Mouse (Mus musculus): Measurements from ENCODE around the gene Cic. TPM values are rescaled to one million over a fixed set of nuclear protein-coding genes. Genes with fewer than 3 reads are reported as not detected.
A peak's percentile ranks its signal among the peaks of the same experiment; 100 is the strongest.

Gene Cic
- polyA plus RNA-seq (2016; fragmentation: Nextera tagmentation; extraction: Ambion mirVana): 21.4 and 25.2 TPM in 2 replicates

GRCm38 (mm10) chr7:25267301-25267750 lies at the start of gene Cic:
Gene Cic, plus strand, starts transcription at chr7:25267704.
- DNase-seq (ENCODE audit: low spot score): peak; percentile 97
- under 1% methylated on average over 29 of the region's 29 CpGs for WGBS
- peaks cover 19% of the 10 kb centered on the region for H3K36me3 ChIP-seq
- H3K27ac ChIP-seq: peak within 1 kb of the TSS; percentile 98
- H3K27me3 ChIP-seq (ENCODE audit: low read depth, poor library complexity, severe bottlenecking): no peaks in the 10 kb centered on the region
- H3K4me1 ChIP-seq: peaks cover 43% of the 10 kb centered on the region
- no peaks in the 10 kb centered on the region for H3K9me3 ChIP-seq (replicated peaks)
- peak within 1 kb of the TSS; percentile 71 for H3K4me3 ChIP-seq

- Histone ChIP-seq H3K4me3 (peak overlapping the region; percentile 81), H3K36me3 (peaks cover 21% of the 10 kb centered on the region), H3K27ac (peak overlapping the region; percentile 94), H3K4me1 (peaks cover 44% of the 10 kb centered on the region), H3K9me3 (replicated peaks) (no peaks in the 10 kb centered on the region), H3K27me3 (ENCODE audit: low read depth, poor library complexity, severe bottlenecking) (no peaks in the 10 kb centered on the region)
- DNase-seq (ENCODE audit: low spot score): peak; percentile 83
- under 1% methylated on average over 53 of the region's 53 CpGs for WGBS
These were observed 48.6 kb upstream of the Cic start for GRCm38 (mm10) chr7:25218705-25219415.

- H3K27me3 ChIP-seq (ENCODE audit: low read depth, poor library complexity, severe bottlenecking): no peaks in the 10 kb centered on the region
- H3K36me3 ChIP-seq: peaks cover 26% of the 10 kb centered on the region
- DNase-seq (ENCODE audit: low spot score): no peak
- H3K4me3 ChIP-seq: peak overlapping the region; percentile 81
- under 1% methylated on average over 16 of the region's 16 CpGs for WGBS
- H3K4me1 ChIP-seq: peaks cover 44% of the 10 kb centered on the region
- H3K9me3 ChIP-seq (replicated peaks): no peaks in the 10 kb centered on the region
- H3K27ac ChIP-seq: peak overlapping the region; percentile 94
These were observed 48.1 kb upstream of the Cic start for GRCm38 (mm10) chr7:25219416-25219750.

GRCm38 (mm10) chr7:25219756-25220456 lies 47.6 kb upstream of the Cic start:
- H3K4me1 ChIP-seq: peaks cover 44% of the 10 kb centered on the region
- 4% methylated on average over 31 of the region's 31 CpGs for WGBS
- peak overlapping the region; percentile 81 for H3K4me3 ChIP-seq
- peak overlapping the region; percentile 94 for H3K27ac ChIP-seq
- H3K36me3 ChIP-seq: peaks cover 31% of the 10 kb centered on the region
- H3K9me3 ChIP-seq (replicated peaks): no peaks in the 10 kb centered on the region
- peak; percentile 93 for DNase-seq (ENCODE audit: low spot score)
- H3K27me3 ChIP-seq (ENCODE audit: low read depth, poor library complexity, severe bottlenecking): no peaks in the 10 kb centered on the region

- Histone ChIP-seq H3K4me1 (peaks cover 44% of the 10 kb centered on the region), H3K27me3 (ENCODE audit: low read depth, poor library complexity, severe bottlenecking) (no peaks in the 10 kb centered on the region), H3K36me3 (peaks cover 31% of the 10 kb centered on the region), H3K27ac (peak within 1 kb of the TSS; percentile 94), H3K4me3 (peak within 1 kb of the TSS; percentile 81), H3K9me3 (replicated peaks) (no peaks in the 10 kb centered on the region)
- no peak for DNase-seq (ENCODE audit: low spot score)
- WGBS: 9% methylated on average over 20 of the region's 20 CpGs
These were observed 46.9 kb upstream of the Cic start, which contains the start of gene Dedd2 for GRCm38 (mm10) chr7:25220457-25221101. Gene Dedd2, minus strand, starts transcription at chr7:25220615.

- Histone ChIP-seq H3K4me3 (peak within 1 kb of the TSS; percentile 81), H3K27me3 (ENCODE audit: low read depth, poor library complexity, severe bottlenecking) (no peaks in the 10 kb centered on the region), H3K27ac (peak within 1 kb of the TSS; percentile 94), H3K4me1 (peaks cover 44% of the 10 kb centered on the region), H3K36me3 (peaks cover 39% of the 10 kb centered on the region), H3K9me3 (replicated peaks) (no peaks in the 10 kb centered on the region)
- under 1% methylated on average over 45 of the region's 45 CpGs for WGBS
- DNase-seq (ENCODE audit: low spot score): peak; percentile 98
These were observed 46.2 kb upstream of the Cic start, which contains the start of gene Zfp526 for GRCm38 (mm10) chr7:25221102-25221883. Gene Zfp526, plus strand, starts transcription at chr7:25221425.

- no peak for DNase-seq (ENCODE audit: low spot score)
- H3K4me3 ChIP-seq: peak overlapping the region; percentile 81
- H3K36me3 ChIP-seq: peaks cover 50% of the 10 kb centered on the region
- H3K9me3 ChIP-seq (replicated peaks): no peaks in the 10 kb centered on the region
- peaks cover 44% of the 10 kb centered on the region for H3K4me1 ChIP-seq
- H3K27ac ChIP-seq: peak overlapping the region; percentile 94; the same call in 1 of the 2 replicates
- 90% methylated on average over 10 of the region's 10 CpGs for WGBS
- H3K27me3 ChIP-seq (ENCODE audit: low read depth, poor library complexity, severe bottlenecking): no peaks in the 10 kb centered on the region
These were observed 45.1 kb upstream of the Cic start for GRCm38 (mm10) chr7:25222275-25222967.

GRCm38 (mm10) chr7:25227523-25228300 lies 39.8 kb upstream of the Cic start:
- no peak overlapping the region for H3K27ac ChIP-seq
- WGBS: 90% methylated on average over 1 of the region's 1 CpGs
- DNase-seq (ENCODE audit: low spot score): no peak

GRCm38 (mm10) chr7:25230690-25231285 lies 36.7 kb upstream of the Cic start:
- no peaks in the 10 kb centered on the region for H3K9me3 ChIP-seq (replicated peaks)
- no peaks in the 10 kb centered on the region for H3K27me3 ChIP-seq (ENCODE audit: low read depth, poor library complexity, severe bottlenecking)
- peaks cover 100% of the 10 kb centered on the region for H3K36me3 ChIP-seq
- peaks cover 4% of the 10 kb centered on the region for H3K4me1 ChIP-seq
- 90% methylated on average over 9 of the region's 9 CpGs for WGBS
- no peak overlapping the region for H3K4me3 ChIP-seq
- no peak overlapping the region for H3K27ac ChIP-seq
- no peak for DNase-seq (ENCODE audit: low spot score)

More at GRCm38 (mm10) chr7:25227523-25228300, 39.8 kb upstream of the Cic start:
- no peaks in the 10 kb centered on the region for H3K9me3 ChIP-seq (replicated peaks)
- H3K4me1 ChIP-seq: peaks cover under 1% of the 10 kb centered on the region; the same call in 1 of the 2 replicates
- H3K27me3 ChIP-seq (ENCODE audit: low read depth, poor library complexity, severe bottlenecking): no peaks in the 10 kb centered on the region
- no peak overlapping the region for H3K4me3 ChIP-seq
- peaks cover 100% of the 10 kb centered on the region for H3K36me3 ChIP-seq

GRCm38 (mm10) chr7:25232101-25232648 lies 35.3 kb upstream of the Cic start:
- DNase-seq (ENCODE audit: low spot score): no peak
- 75% methylated on average over 5 of the region's 5 CpGs for WGBS
- no peaks in the 10 kb centered on the region for H3K27me3 ChIP-seq (ENCODE audit: low read depth, poor library complexity, severe bottlenecking)
- H3K27ac ChIP-seq: no peak overlapping the region
- H3K36me3 ChIP-seq: peaks cover 90% of the 10 kb centered on the region
- H3K4me3 ChIP-seq: no peak overlapping the region
- H3K4me1 ChIP-seq: peaks cover 16% of the 10 kb centered on the region
- no peaks in the 10 kb centered on the region for H3K9me3 ChIP-seq (replicated peaks)

- peaks cover 16% of the 10 kb centered on the region for H3K4me1 ChIP-seq
- H3K9me3 ChIP-seq (replicated peaks): no peaks in the 10 kb centered on the region
- no peak overlapping the region for H3K4me3 ChIP-seq
- no peak overlapping the region for H3K27ac ChIP-seq
- no peak for DNase-seq (ENCODE audit: low spot score)
- 89% methylated on average over 2 of the region's 2 CpGs for WGBS
- H3K27me3 ChIP-seq (ENCODE audit: low read depth, poor library complexity, severe bottlenecking): no peaks in the 10 kb centered on the region
- H3K36me3 ChIP-seq: peaks cover 81% of the 10 kb centered on the region
These were observed 34.4 kb upstream of the Cic start for GRCm38 (mm10) chr7:25233061-25233460.
